Mouse (Mus musculus): ENCODE measurements around the gene Tasp1. TPM values are rescaled to one million over a fixed set of nuclear protein-coding genes. Genes with fewer than 3 reads are reported as not detected.

Tasp1 gene
- polyA plus RNA-seq (2015; fragmentation: Nextera tagmentation; extraction: Ambion mirVana) = 11.8 and 12.0 TPM in 2 replicates

DNA sequence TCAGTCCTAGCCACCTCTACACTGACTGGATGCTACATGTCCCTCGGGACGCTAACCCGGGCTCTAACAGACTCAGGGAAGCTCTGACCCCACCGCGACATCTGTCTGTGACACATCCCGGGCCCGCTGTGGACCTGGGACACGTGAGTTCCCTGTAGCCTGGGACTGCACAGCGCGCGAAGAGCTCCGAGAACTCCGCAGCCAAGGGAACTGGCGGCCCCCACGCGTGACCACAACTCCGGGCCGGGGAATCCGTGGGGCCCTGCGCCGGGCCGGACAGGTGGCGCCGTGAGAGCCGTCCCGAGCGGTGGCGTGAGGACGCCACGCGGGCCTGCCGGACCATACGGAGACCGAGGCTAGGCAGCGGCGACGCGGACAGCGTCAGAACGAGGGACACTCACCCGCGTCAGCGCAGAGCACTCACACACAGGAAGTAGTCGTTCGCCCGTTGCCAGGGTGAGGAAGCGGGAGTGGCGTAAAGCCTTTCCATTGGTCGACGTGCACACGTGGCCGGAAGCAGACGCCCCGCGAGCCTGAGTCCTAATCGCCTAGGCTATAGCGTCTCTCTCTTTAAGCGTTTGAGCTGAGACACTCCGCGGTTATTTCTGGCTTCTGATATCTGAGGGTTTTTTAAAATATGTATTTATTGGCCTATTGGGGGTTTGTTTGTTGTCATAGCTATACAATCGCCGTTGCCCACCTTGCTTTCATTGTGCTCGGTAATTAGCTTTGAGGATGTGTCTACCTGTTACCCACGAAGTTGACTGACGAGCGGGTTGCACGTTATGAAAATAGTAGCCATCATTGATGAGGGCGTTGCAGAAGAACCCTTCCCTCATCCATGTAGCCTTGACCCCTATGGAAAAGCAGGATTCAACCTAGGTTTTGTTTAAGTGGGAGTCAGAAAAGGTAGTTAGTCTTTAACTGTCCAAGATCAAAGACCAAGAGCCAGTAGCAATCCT is at the start of gene Tasp1:
Gene Tasp1, minus strand, starts transcription at position 453 of the 962 bp plus-strand sequence.
- ATAC-seq (ENCODE audit: low read depth) = peak; percentile 100
- Histone ChIP-seq H3K4me3 (ENCODE audit: low read depth, low read length) (peak within 1 kb of the TSS; percentile 87), H3K27me3 (ENCODE audit: control insufficient read depth, insufficient read depth, low read depth, low read length) (peaks cover 5% of the 10 kb centered on the region; the same call in 1 of the 2 replicates), H3K27ac (ENCODE audit: low read length) (peak within 1 kb of the TSS; percentile 91), H3K4me1 (ENCODE audit: control insufficient read depth, low read depth, low read length) (peaks cover 10% of the 10 kb centered on the region), H3K4me2 (ENCODE audit: low read depth, low read length) (peak within 1 kb of the TSS; percentile 93), H3K36me3 (ENCODE audit: control insufficient read depth, insufficient read depth) (no peaks in the 10 kb centered on the region), H3K9ac (ENCODE audit: low read depth, low read length) (peak within 1 kb of the TSS; percentile 89), H3K9me3 (replicated peaks; ENCODE audit: control insufficient read depth, low read length) (no peaks in the 10 kb centered on the region)
- under 1% methylated on average over 68 of the region's 68 CpGs for WGBS (ENCODE audit: insufficient replicate concordance)

DNA sequence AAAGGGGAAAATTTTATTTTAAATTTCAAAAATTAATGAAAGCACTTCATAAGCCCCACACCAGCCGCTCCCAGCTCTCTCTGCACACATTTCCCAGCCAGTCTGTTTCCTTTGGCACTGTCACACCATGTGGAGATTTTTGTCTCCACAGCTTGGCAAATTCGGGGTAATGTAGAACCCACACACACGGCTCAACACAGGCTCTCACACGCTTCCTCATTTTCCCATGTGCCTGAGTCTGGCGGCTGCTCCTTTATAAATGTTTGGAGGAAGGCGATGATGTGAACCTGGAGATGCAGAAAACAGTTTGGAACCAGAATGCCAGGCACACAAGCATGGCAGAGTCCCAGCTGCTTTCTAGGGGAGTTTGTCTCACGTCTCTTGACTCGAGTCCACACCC is 47.2 kb upstream of the Tasp1 start:
- Histone ChIP-seq H3K4me1 (ENCODE audit: control insufficient read depth, low read depth, low read length) (no peaks in the 10 kb centered on the region), H3K27me3 (ENCODE audit: control insufficient read depth, insufficient read depth, low read depth, low read length) (no peaks in the 10 kb centered on the region), H3K27ac (ENCODE audit: low read length) (no peak overlapping the region), H3K4me2 (ENCODE audit: low read depth, low read length) (no peak overlapping the region), H3K4me3 (ENCODE audit: low read depth, low read length) (no peak overlapping the region), H3K36me3 (ENCODE audit: control insufficient read depth, insufficient read depth) (no peaks in the 10 kb centered on the region), H3K9me3 (replicated peaks; ENCODE audit: control insufficient read depth, low read length) (no peaks in the 10 kb centered on the region), H3K9ac (ENCODE audit: low read depth, low read length) (no peak overlapping the region)
- ATAC-seq (ENCODE audit: low read depth) = no peak
- 65% methylated on average over 8 of the region's 8 CpGs for WGBS (ENCODE audit: insufficient replicate concordance)

DNA sequence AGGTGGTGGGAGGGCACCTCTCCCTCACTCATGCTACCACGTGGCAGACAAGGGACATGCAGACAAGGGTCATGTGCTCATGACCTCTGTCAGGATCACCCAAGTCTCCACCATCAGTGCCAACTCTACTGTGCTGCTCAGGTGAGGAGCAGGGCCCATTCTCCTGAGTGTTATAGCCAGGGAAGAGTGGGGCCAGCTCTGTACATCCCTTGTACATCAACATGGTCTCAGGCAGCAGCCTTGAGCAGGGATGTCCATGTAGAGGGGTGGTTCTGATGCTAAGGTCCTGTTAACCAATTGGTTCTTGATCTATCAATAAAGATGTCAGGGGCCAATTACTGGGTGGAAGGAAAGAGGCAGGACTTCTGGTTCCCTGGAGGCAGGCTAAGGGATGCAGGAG is 42.3 kb upstream of the Tasp1 start:
- H3K27ac ChIP-seq (ENCODE audit: low read length) = no peak overlapping the region
- H3K9ac ChIP-seq (ENCODE audit: low read depth, low read length) = no peak overlapping the region
- 0 out of 2 replicates have a peak, but pooled peaks have one; percentile 21 for ATAC-seq (ENCODE audit: low read depth)
- H3K4me2 ChIP-seq (ENCODE audit: low read depth, low read length) = no peak overlapping the region
- no peaks in the 10 kb centered on the region for H3K4me1 ChIP-seq (ENCODE audit: control insufficient read depth, low read depth, low read length)
- WGBS (ENCODE audit: insufficient replicate concordance) = 36% methylated on average over 1 of the region's 1 CpGs
- H3K27me3 ChIP-seq (ENCODE audit: control insufficient read depth, insufficient read depth, low read depth, low read length) = no peaks in the 10 kb centered on the region
- H3K36me3 ChIP-seq (ENCODE audit: control insufficient read depth, insufficient read depth) = no peaks in the 10 kb centered on the region
- no peaks in the 10 kb centered on the region for H3K9me3 ChIP-seq (replicated peaks; ENCODE audit: control insufficient read depth, low read length)
- H3K4me3 ChIP-seq (ENCODE audit: low read depth, low read length) = no peak overlapping the region

DNA sequence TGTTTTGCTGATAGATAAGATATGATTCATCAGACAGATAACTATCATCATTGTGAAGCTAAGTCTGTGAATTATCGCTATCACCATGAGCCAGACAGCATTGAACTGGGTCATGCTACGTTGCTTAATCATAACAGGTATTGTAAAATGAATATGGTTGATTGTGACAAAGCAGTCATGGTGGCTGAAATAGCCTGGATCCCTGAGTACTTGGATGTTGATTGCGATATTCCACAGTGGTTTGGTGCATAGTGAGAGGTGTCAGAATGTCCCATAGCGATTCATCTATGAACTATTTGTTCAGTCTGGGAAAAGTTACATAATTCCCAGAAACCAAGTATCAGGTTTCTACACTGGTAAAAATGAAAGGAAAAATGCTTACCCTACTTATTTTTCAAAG is 41.0 kb upstream of the Tasp1 start:
- Histone ChIP-seq H3K27me3 (ENCODE audit: control insufficient read depth, insufficient read depth, low read depth, low read length) (no peaks in the 10 kb centered on the region), H3K9me3 (replicated peaks; ENCODE audit: control insufficient read depth, low read length) (no peaks in the 10 kb centered on the region), H3K27ac (ENCODE audit: low read length) (no peak overlapping the region), H3K9ac (ENCODE audit: low read depth, low read length) (no peak overlapping the region), H3K4me1 (ENCODE audit: control insufficient read depth, low read depth, low read length) (no peaks in the 10 kb centered on the region), H3K4me3 (ENCODE audit: low read depth, low read length) (no peak overlapping the region), H3K4me2 (ENCODE audit: low read depth, low read length) (no peak overlapping the region), H3K36me3 (ENCODE audit: control insufficient read depth, insufficient read depth) (no peaks in the 10 kb centered on the region)
- ATAC-seq (ENCODE audit: low read depth) = no peak
- WGBS (ENCODE audit: insufficient replicate concordance) = 69% methylated on average over 4 of the region's 4 CpGs

DNA sequence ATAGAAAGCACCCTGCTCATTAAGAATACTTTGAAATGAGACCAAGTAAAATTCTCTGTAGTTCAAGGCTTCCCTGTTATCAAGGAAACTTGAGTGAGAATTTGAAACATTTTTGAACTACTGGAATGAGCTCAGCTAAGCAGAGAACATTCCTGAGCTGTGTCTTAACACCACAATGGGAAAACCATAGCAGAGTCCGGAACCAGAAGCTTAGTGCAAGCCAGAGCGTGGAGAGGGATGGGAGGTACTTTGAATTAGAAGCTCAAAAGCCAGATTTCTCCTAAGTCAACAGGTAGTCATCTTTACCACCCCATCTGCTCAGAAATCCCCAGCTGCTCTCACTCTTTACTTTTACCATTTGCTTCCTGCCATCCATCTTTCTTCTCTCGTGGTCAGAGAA is 38.3 kb upstream of the Tasp1 start:
- H3K36me3 ChIP-seq (ENCODE audit: control insufficient read depth, insufficient read depth) = no peaks in the 10 kb centered on the region
- no peak overlapping the region for H3K4me3 ChIP-seq (ENCODE audit: low read depth, low read length)
- WGBS (ENCODE audit: insufficient replicate concordance) = 54% methylated on average over 3 of the region's 3 CpGs

DNA sequence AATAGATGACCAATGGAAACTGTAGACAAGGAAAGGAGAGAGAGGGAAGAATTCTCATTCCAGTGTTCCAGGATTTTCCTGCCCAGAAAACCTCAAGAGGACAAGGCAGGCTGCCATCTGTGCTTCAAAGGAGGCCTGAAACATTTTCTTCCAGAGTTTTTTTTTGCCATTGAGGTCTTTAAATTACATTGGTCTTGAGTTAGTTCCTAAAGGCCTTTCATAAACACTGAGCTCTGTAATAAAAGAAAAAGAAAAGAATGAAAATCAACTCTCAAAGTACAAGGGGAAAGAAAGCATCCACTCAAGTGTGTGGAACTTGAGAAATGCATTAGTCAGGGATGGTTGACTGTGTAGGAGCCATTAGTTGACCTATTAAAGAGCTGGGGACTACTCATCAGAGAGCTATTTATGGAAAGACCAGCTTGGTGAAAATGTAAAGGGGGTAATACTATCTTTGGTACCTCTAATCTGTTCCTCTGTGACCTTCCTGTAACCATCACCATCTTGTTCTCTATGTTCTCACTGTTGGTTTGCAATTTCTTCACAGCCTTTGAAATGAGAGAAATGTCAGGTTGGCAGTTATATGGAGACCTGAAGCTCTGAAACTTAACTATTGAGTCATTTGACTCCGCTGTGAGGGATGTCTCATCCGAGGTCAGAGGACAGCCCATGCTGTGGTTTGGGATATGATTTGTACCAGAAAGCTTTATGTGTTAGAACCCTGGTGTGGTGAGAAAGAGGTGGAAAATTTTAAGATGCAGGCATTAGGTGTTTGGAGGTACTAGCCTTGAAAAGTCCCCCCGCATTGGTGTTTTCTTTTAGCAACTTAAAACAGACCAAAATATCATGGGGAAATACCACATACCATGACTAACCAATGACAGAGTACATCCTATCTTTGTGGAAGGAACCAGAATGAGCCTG is 34.2 kb upstream of the Tasp1 start:
- H3K4me2 ChIP-seq (ENCODE audit: low read depth, low read length) = no peak overlapping the region
- H3K36me3 ChIP-seq (ENCODE audit: control insufficient read depth, insufficient read depth) = no peaks in the 10 kb centered on the region
- no peaks in the 10 kb centered on the region for H3K9me3 ChIP-seq (replicated peaks; ENCODE audit: control insufficient read depth, low read length)
- WGBS (ENCODE audit: insufficient replicate concordance) = 74% methylated on average over 3 of the region's 3 CpGs
- no peak overlapping the region for H3K4me3 ChIP-seq (ENCODE audit: low read depth, low read length)
- no peak overlapping the region for H3K9ac ChIP-seq (ENCODE audit: low read depth, low read length)
- no peak overlapping the region for H3K27ac ChIP-seq (ENCODE audit: low read length)
- peaks cover 15% of the 10 kb centered on the region for H3K4me1 ChIP-seq (ENCODE audit: control insufficient read depth, low read depth, low read length)
- H3K27me3 ChIP-seq (ENCODE audit: control insufficient read depth, insufficient read depth, low read depth, low read length) = no peaks in the 10 kb centered on the region
- no peak for ATAC-seq (ENCODE audit: low read depth)

More for the DNA sequence above, 38.3 kb upstream of the Tasp1 start:
- H3K27me3 ChIP-seq (ENCODE audit: control insufficient read depth, insufficient read depth, low read depth, low read length) = no peaks in the 10 kb centered on the region
- no peak overlapping the region for H3K27ac ChIP-seq (ENCODE audit: low read length)
- no peak overlapping the region for H3K4me2 ChIP-seq (ENCODE audit: low read depth, low read length)
- no peaks in the 10 kb centered on the region for H3K9me3 ChIP-seq (replicated peaks; ENCODE audit: control insufficient read depth, low read length)
- no peak for ATAC-seq (ENCODE audit: low read depth)
- no peaks in the 10 kb centered on the region for H3K4me1 ChIP-seq (ENCODE audit: control insufficient read depth, low read depth, low read length)
- H3K9ac ChIP-seq (ENCODE audit: low read depth, low read length) = no peak overlapping the region

DNA sequence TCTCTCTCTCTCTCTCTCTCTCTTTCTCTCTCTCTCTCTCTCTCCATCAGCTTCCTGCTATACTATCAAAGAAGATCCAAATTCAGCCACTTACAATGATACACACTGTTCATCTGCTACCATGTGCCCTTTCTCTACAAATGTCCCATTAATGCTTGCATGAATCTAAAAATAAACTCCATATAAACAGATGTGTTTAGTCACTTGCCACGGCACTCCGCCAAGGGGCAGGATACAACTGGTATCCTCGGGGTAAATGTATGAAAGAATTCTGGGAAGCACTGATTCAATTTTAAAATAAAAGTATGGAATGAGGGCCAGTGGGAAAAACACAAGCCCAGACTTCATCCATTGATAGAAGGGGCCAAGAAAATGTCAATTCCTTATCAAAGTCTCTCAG is 33.4 kb upstream of the Tasp1 start:
- Histone ChIP-seq H3K9me3 (replicated peaks; ENCODE audit: control insufficient read depth, low read length) (no peaks in the 10 kb centered on the region), H3K27me3 (ENCODE audit: control insufficient read depth, insufficient read depth, low read depth, low read length) (no peaks in the 10 kb centered on the region), H3K4me1 (ENCODE audit: control insufficient read depth, low read depth, low read length) (peaks cover 15% of the 10 kb centered on the region), H3K9ac (ENCODE audit: low read depth, low read length) (no peak overlapping the region), H3K4me3 (ENCODE audit: low read depth, low read length) (no peak overlapping the region), H3K36me3 (ENCODE audit: control insufficient read depth, insufficient read depth) (no peaks in the 10 kb centered on the region), H3K4me2 (ENCODE audit: low read depth, low read length) (no peak overlapping the region), H3K27ac (ENCODE audit: low read length) (no peak overlapping the region)
- ATAC-seq (ENCODE audit: low read depth) = no peak
- WGBS (ENCODE audit: insufficient replicate concordance) = 79% methylated on average over 3 of the region's 3 CpGs

DNA sequence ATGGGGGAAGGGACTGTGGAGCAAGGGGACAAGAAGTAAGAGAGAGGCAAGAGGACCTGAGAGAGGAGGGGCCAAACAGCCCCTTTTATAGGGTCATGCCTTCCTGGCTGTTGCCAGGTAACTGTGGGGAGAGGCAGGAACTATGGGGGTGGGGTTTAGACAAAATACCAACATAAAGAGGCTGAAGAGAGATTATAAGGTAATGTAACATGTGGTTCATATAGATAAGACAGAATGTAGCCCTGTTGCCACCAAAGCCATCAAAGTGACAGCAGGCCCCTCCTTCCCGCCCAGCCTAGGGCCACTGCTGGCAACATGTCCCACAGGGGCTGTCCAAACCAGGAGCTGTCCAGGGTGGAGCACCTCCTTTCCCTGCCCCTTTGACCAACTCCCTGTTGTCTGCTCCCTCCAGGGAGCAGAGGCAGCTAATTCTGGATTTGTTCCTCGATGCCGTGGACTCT is 30.6 kb upstream of the Tasp1 start:
- no peaks in the 10 kb centered on the region for H3K27me3 ChIP-seq (ENCODE audit: control insufficient read depth, insufficient read depth, low read depth, low read length)
- H3K4me3 ChIP-seq (ENCODE audit: low read depth, low read length) = peak overlapping the region; percentile 7; the same call in 1 of the 2 replicates
- peak; percentile 99 for ATAC-seq (ENCODE audit: low read depth)
- 0 out of 2 replicates have a peak overlapping the region, but pooled peaks have one; percentile 0 for H3K9ac ChIP-seq (ENCODE audit: low read depth, low read length)
- peak overlapping the region; percentile 30; the same call in 1 of the 2 replicates for H3K4me2 ChIP-seq (ENCODE audit: low read depth, low read length)
- no peaks in the 10 kb centered on the region for H3K9me3 ChIP-seq (replicated peaks; ENCODE audit: control insufficient read depth, low read length)
- H3K4me1 ChIP-seq (ENCODE audit: control insufficient read depth, low read depth, low read length) = peaks cover 15% of the 10 kb centered on the region
- WGBS (ENCODE audit: insufficient replicate concordance) = 35% methylated on average over 3 of the region's 3 CpGs
- H3K36me3 ChIP-seq (ENCODE audit: control insufficient read depth, insufficient read depth) = no peaks in the 10 kb centered on the region
- peak overlapping the region; percentile 72 for H3K27ac ChIP-seq (ENCODE audit: low read length)

All from liver, embryonic 16.5 days (tissue).